Mouse (Mus musculus): Measurements from ENCODE around the gene Rnf10.
A peak's percentile ranks its signal among the peaks of the same experiment; 100 is the strongest.

Gene Rnf10

DNA sequence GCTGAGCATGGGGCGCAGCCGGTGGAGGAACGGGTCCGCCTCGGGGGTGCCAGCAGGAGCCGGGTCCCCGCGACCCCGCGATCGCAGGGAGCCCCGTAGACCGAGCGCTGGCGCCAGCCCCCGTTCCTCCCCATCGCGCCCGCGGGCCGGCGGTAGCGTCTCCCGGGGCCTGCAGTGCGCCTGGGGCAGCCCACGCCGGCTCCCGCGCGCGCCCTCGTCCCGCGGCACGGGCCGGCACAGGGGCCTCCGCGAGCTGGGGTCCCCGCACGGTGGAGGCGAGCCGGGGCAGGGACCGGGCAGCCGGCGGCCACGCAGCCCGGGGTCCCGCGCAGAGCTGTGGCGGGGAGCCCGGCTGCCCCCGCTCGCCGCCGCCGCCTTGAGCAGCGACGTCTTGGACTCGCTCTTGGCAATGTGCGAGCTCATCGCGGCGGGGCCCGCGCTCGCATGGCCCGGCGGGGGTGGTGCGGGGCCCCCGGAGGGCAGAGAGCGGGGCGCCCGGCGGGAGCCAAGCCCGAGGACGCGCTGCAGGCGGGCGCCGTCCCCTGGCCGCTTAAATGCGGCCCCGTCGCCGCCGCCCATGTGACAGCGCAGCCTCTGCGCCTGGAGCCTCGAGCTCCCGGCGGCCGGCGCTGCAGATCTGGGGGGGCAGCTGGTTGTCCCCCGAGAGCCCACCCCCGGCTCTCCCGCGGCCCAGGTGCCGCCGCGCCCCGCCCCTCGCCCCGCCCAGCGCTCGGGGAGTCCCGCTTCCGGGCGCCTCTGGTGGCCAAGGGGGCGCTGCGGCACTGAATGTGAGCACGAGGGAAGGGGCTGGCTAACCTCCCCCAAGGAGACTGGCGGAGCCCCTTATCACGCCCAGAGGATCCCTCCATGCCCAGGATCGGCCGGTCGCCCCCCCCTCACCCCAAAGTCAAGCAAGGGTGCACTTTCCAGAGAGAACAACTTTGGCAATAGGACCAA is 78.8 kb downstream of the Rnf10 start, which contains the start of gene Cabp1:
Gene Cabp1 (minus strand): TSS at position 713 of the 957 bp plus-strand sequence.
- peak; percentile 86 to 87 for DNase-seq

DNA sequence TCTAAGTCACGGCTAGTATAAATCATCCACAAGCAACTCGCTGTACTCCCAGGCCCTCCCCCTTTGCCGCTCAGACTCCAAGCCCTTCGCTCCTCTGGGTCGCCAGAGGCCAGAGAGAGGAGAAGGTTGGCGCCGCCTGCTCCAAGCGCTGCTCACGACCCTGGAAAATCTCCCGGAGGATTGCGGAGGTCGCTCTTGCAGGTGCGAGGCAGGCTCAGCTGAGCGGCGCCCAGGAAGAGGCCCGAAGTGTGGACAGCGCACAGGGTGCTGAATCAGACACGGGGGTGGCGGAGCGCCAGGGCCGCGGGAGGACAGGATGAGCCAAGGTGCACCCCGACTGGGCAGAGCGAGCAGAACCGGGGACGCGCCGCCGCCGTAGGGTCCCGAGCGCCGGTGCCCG is 79.5 kb downstream of the Rnf10 start:
- peak; percentile 44 to 56 for DNase-seq

DNA sequence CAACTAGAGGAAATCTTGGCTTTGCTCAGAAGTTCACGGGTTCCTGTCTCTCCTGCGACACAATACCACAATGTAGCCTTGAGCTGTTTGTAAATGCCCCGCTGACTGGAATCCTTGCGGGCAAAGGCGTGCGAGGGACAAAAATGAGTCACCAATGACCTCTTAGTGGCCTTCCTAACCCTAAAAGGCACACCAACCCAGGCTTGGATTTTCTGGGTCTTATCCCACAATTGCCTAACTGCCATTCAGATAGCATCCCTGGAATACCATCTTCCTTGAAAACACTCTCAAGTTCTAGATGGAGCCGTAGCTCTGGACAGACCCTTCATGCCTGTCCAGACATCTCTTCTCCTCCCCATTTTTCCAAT is 79.9 kb downstream of the Rnf10 start:
- no peak for DNase-seq

DNA sequence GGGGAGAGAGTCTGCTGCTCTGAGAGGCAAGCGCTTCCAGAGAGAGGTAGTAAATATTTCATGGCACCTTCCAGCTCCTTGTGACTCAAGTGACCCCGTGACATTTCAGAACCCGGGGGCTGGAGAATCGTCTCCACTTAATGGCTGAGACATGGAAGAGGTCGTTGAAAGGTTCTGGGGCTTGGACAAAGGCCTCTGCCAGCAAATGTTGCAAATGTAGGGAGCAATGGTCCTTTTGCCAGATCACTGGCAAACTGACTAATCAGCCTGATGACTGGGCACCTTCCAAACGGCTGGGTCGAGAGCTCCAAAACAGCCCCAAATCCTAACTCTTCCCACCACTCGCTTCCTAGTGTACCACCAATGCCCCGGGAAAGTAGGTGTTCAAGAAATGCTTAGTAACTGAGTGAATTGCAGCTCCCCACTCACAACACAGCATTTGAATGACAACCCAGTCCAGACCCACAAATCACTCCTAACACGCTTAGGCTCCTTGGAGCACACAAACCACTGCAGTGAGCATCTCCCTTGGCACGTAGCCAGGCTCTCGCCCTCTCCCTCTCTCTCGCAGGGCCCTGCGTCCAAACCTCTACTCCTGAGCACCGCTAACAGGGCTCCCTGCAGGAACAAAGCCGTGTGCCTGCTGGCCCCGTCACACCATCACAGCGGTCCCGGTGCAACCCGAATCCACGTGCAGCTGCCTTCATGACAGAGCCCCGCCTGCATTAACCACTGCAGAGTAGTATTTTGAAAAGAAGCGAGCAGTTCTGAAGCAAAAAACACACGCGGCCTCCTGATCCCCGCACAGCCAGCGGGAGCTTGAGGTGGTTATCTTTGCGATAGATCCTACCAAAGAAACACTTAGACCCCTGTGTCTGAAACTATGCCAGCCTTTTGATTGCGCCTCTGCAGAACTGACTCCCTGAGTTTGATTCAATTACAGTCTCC is 80.5 kb downstream of the Rnf10 start:
- no peak for DNase-seq

All from thymus, postnatal 36 days (tissue).